Mouse (Mus musculus): ENCODE data around the gene Pitx2. TPM values are rescaled to one million over a fixed set of nuclear protein-coding genes. Genes with fewer than 3 reads are reported as not detected.

The Pitx2 gene
- polyA plus RNA-seq, 1 experiment from 2014 or later = 7.6 TPM

- Histone ChIP-seq H3K27ac (no peak overlapping the region), H3K27me3 (replicated peaks) (peaks cover 94% of the 10 kb centered on the region), H3K9ac (0 out of 2 replicates have a peak overlapping the region, but pooled peaks have one; percentile 21), H3K9me3 (no peaks in the 10 kb centered on the region), H3K4me3 (peak overlapping the region; percentile 36), H3K4me1 (peaks cover 27% of the 10 kb centered on the region), H3K4me2 (replicated peaks) (peak overlapping the region; percentile 83), H3K36me3 (no peaks in the 10 kb centered on the region)
- under 1% methylated on average over 48 of the region's 48 CpGs for WGBS
- ATAC-seq (ENCODE audit: low FRiP score, low read depth) = peak; percentile 92
Measured at GRCm38 (mm10) chr3:129204441-129205313, 5.0 kb downstream of the Pitx2 start.

- no peak overlapping the region for H3K4me3 ChIP-seq
- H3K36me3 ChIP-seq = no peaks in the 10 kb centered on the region
- ATAC-seq (ENCODE audit: low FRiP score, low read depth) = no peak
- WGBS = 2% methylated on average over 18 of the region's 18 CpGs
- H3K9ac ChIP-seq = no peak overlapping the region
- H3K4me2 ChIP-seq (replicated peaks) = no peak overlapping the region
- no peaks in the 10 kb centered on the region for H3K9me3 ChIP-seq
- H3K4me1 ChIP-seq = peaks cover 20% of the 10 kb centered on the region
- no peak overlapping the region for H3K27ac ChIP-seq
- H3K27me3 ChIP-seq (replicated peaks) = peaks cover 95% of the 10 kb centered on the region
Measured at GRCm38 (mm10) chr3:129205481-129206175, 6.0 kb downstream of the Pitx2 start.

- under 1% methylated on average over 13 of the region's 13 CpGs for WGBS
- Histone ChIP-seq H3K36me3 (no peaks in the 10 kb centered on the region), H3K27me3 (replicated peaks) (peaks cover 97% of the 10 kb centered on the region), H3K4me2 (replicated peaks) (no peak overlapping the region), H3K9ac (no peak overlapping the region), H3K27ac (no peak overlapping the region), H3K9me3 (no peaks in the 10 kb centered on the region), H3K4me1 (peaks cover 20% of the 10 kb centered on the region), H3K4me3 (no peak overlapping the region)
- no peak for ATAC-seq (ENCODE audit: low FRiP score, low read depth)
Measured at GRCm38 (mm10) chr3:129206776-129207175, 7.1 kb downstream of the Pitx2 start.

- Histone ChIP-seq H3K4me1 (peaks cover 20% of the 10 kb centered on the region), H3K27me3 (replicated peaks) (peaks cover 98% of the 10 kb centered on the region), H3K4me3 (no peak overlapping the region), H3K9me3 (no peaks in the 10 kb centered on the region), H3K4me2 (replicated peaks) (no peak overlapping the region), H3K27ac (no peak overlapping the region), H3K36me3 (no peaks in the 10 kb centered on the region), H3K9ac (no peak overlapping the region)
- WGBS = under 1% methylated on average over 24 of the region's 24 CpGs
- ATAC-seq (ENCODE audit: low FRiP score, low read depth) = no peak
Measured at GRCm38 (mm10) chr3:129207231-129208030, 7.8 kb downstream of the Pitx2 start.

GRCm38 (mm10) chr3:129208031-129208380, 8.3 kb downstream of the Pitx2 start:
- Histone ChIP-seq H3K27me3 (replicated peaks) (peaks cover 98% of the 10 kb centered on the region), H3K4me2 (replicated peaks) (no peak overlapping the region), H3K36me3 (no peaks in the 10 kb centered on the region), H3K4me1 (peaks cover 18% of the 10 kb centered on the region), H3K4me3 (no peak overlapping the region), H3K9ac (no peak overlapping the region), H3K9me3 (no peaks in the 10 kb centered on the region), H3K27ac (no peak overlapping the region)
- WGBS = under 1% methylated on average over 7 of the region's 7 CpGs
- ATAC-seq (ENCODE audit: low FRiP score, low read depth) = no peak

GRCm38 (mm10) chr3:129208421-129208820, 8.7 kb downstream of the Pitx2 start:
- 1% methylated on average over 10 of the region's 10 CpGs for WGBS
- ATAC-seq (ENCODE audit: low FRiP score, low read depth) = no peak
- Histone ChIP-seq H3K4me1 (peaks cover 14% of the 10 kb centered on the region; the same call in 1 of the 2 replicates), H3K27me3 (replicated peaks) (peaks cover 98% of the 10 kb centered on the region), H3K4me2 (replicated peaks) (no peak overlapping the region), H3K27ac (no peak overlapping the region), H3K36me3 (no peaks in the 10 kb centered on the region), H3K9me3 (no peaks in the 10 kb centered on the region), H3K4me3 (no peak overlapping the region), H3K9ac (no peak overlapping the region)

GRCm38 (mm10) chr3:129209266-129209665, 9.6 kb downstream of the Pitx2 start:
- no peak for ATAC-seq (ENCODE audit: low FRiP score, low read depth)
- Histone ChIP-seq H3K9me3 (no peaks in the 10 kb centered on the region), H3K27ac (no peak overlapping the region), H3K36me3 (no peaks in the 10 kb centered on the region), H3K27me3 (replicated peaks) (peaks cover 98% of the 10 kb centered on the region), H3K9ac (no peak overlapping the region), H3K4me3 (no peak overlapping the region), H3K4me1 (peaks cover 13% of the 10 kb centered on the region), H3K4me2 (replicated peaks) (no peak overlapping the region)
- 0% methylated on average over 4 of the region's 4 CpGs for WGBS

GRCm38 (mm10) chr3:129209771-129210170, 10.1 kb downstream of the Pitx2 start:
- no peak overlapping the region for H3K27ac ChIP-seq
- no peaks in the 10 kb centered on the region for H3K9me3 ChIP-seq
- H3K36me3 ChIP-seq = no peaks in the 10 kb centered on the region
- H3K4me1 ChIP-seq = peaks cover 15% of the 10 kb centered on the region
- H3K4me3 ChIP-seq = no peak overlapping the region
- H3K27me3 ChIP-seq (replicated peaks) = peaks cover 98% of the 10 kb centered on the region
- ATAC-seq (ENCODE audit: low FRiP score, low read depth) = no peak
- no peak overlapping the region for H3K4me2 ChIP-seq (replicated peaks)
- no peak overlapping the region for H3K9ac ChIP-seq
- WGBS = 2% methylated on average over 4 of the region's 4 CpGs

GRCm38 (mm10) chr3:129212038-129212645, 12.5 kb downstream of the Pitx2 start:
- 2% methylated on average over 7 of the region's 7 CpGs for WGBS
- Histone ChIP-seq H3K9me3 (no peaks in the 10 kb centered on the region), H3K9ac (no peak overlapping the region), H3K4me1 (peaks cover 23% of the 10 kb centered on the region), H3K27ac (no peak overlapping the region), H3K4me3 (no peak overlapping the region), H3K27me3 (replicated peaks) (peaks cover 96% of the 10 kb centered on the region), H3K4me2 (replicated peaks) (no peak overlapping the region), H3K36me3 (no peaks in the 10 kb centered on the region)
- ATAC-seq (ENCODE audit: low FRiP score, low read depth) = no peak

- Histone ChIP-seq H3K27ac (no peak overlapping the region), H3K4me1 (peaks cover 23% of the 10 kb centered on the region), H3K4me3 (no peak overlapping the region), H3K27me3 (replicated peaks) (peaks cover 96% of the 10 kb centered on the region), H3K36me3 (no peaks in the 10 kb centered on the region), H3K9ac (no peak overlapping the region), H3K9me3 (no peaks in the 10 kb centered on the region), H3K4me2 (replicated peaks) (no peak overlapping the region)
- 2% methylated on average over 11 of the region's 11 CpGs for WGBS
- ATAC-seq (ENCODE audit: low FRiP score, low read depth) = no peak
Measured at GRCm38 (mm10) chr3:129212807-129213206, 13.1 kb downstream of the Pitx2 start.

GRCm38 (mm10) chr3:129213633-129214145, 14.0 kb downstream of the Pitx2 start:
- under 1% methylated on average over 39 of the region's 39 CpGs for WGBS
- Histone ChIP-seq H3K27ac (no peak overlapping the region), H3K4me3 (peak overlapping the region; percentile 45), H3K4me2 (replicated peaks) (peak overlapping the region; percentile 78), H3K9me3 (no peaks in the 10 kb centered on the region), H3K9ac (0 out of 2 replicates have a peak overlapping the region, but pooled peaks have one; percentile 26), H3K36me3 (no peaks in the 10 kb centered on the region), H3K4me1 (peaks cover 23% of the 10 kb centered on the region), H3K27me3 (replicated peaks) (peaks cover 96% of the 10 kb centered on the region)
- peak; percentile 97 for ATAC-seq (ENCODE audit: low FRiP score, low read depth)

All from neural tube, embryonic 12.5 days (tissue).